Mouse (Mus musculus) hindbrain, postnatal 0 days (tissue): Measurements from ENCODE around the gene Chpf2. TPM values are rescaled to one million over a fixed set of nuclear protein-coding genes. Genes with fewer than 3 reads are reported as not detected.

Experiments used
- ATAC-seq: fragments of 200-750 bp; cut with Nextera tagmentation; 2 replicates; pipeline ENCODE4 v1.8.0; 2017; ENCODE audit warnings: mild to moderate bottlenecking, moderate TSS enrichment, moderate library complexity
- DNase-seq: peaks from one replicate; pipeline ENCODE4 v3.0.0-alpha.2; 2015; ENCODE audit warnings: low spot score
- H3K27ac ChIP-seq: fragments of 300-500 bp; sonication (generic); 2 replicates; pipeline ENCODE4 v1.5.1; 2014; ENCODE audit warnings: mild to moderate bottlenecking
- H3K27me3 ChIP-seq: fragments of 300-500 bp; sonication (generic); 2 replicates; pipeline ENCODE4 v1.6.1; 2014; ENCODE audit warnings: low read length, mixed read lengths; ENCODE audit not compliant: insufficient read depth
- H3K36me3 ChIP-seq: fragments of 300-500 bp; sonication (generic); 2 replicates; pipeline ENCODE4 v1.6.1; 2014; ENCODE audit warnings: low read length, mixed read lengths; ENCODE audit not compliant: insufficient read depth
- H3K4me1 ChIP-seq: fragments of 300-500 bp; sonication (generic); 2 replicates; pipeline ENCODE4 v1.6.1; 2014; ENCODE audit warnings: antibody characterized with exemption, low read length, mixed read lengths; ENCODE audit not compliant: insufficient read depth
- H3K4me2 ChIP-seq: fragments of 300-500 bp; sonication (generic); 2 replicates; pipeline ENCODE4 v1.6.1; 2014; ENCODE audit warnings: low read depth, mild to moderate bottlenecking, low read length, moderate library complexity, mixed read lengths
- H3K4me3 ChIP-seq: fragments of 300-500 bp; sonication (generic); 2 replicates; pipeline ENCODE4 v1.5.1; 2014; ENCODE audit warnings: low read length
- H3K9ac ChIP-seq: fragments of 300-500 bp; sonication (generic); replicated peaks from 2 replicates; pipeline ENCODE4 v1.6.1; 2014; ENCODE audit warnings: mild to moderate bottlenecking, low read length, moderate library complexity, mixed read lengths
- H3K9me3 ChIP-seq: fragments of 300-500 bp; sonication (generic); 2 replicates; pipeline ENCODE4 v1.6.1; 2016; ENCODE audit warnings: low read length, mixed read lengths
- CTCF ChIP-seq: IDR thresholded peaks from 2 replicates; pipeline ENCODE4 v1.5.1; 2016; ENCODE audit warnings: antibody characterized with exemption, control low read depth, low read depth
- WGBS: fragments of 180-500 bp; shearing (Covaris S2); extraction: QIAGEN DNeasy Blood & Tissue Kit; methylation state at CpG from one replicate; pipeline ENCODE4 v1.1.7; 2014; 5-methylcytosine and 5-hydroxymethylcytosine counted together
- polyA plus RNA-seq: library from polyadenylated mRNA; unstranded; fragments of >200 nt; fragmentation: Nextera tagmentation; extraction: Ambion mirVana; gene quantifications from 2 replicates; pipeline ENCODE4 v1.2.1, GENCODE M21; 2015
- total RNA-seq: library from RNA; depleted of rRNA; stranded (reverse); fragments of >200 nt; gene quantifications from 2 replicates; pipeline ENCODE4 v1.2.3, GENCODE M21; 2014; rRNA removed

Chpf2 gene
- total RNA-seq, result 38.3 and 46.2 TPM in 2 replicates
- polyA plus RNA-seq, result 25.0 and 26.9 TPM in 2 replicates

GRCm38 (mm10) chr5:24586547-24587199 is at the start of gene Chpf2:
TSS of gene Chpf2 (plus strand) at chr5:24586741.
- WGBS, result under 1% methylated on average over 42 of the region's 43 CpGs
- peak; percentile 89 for ATAC-seq
- peak; percentile 91 for DNase-seq
- peak; percentile 30; the same call in 1 of the 2 replicates for TF ChIP-seq CTCF
- Histone ChIP-seq H3K27me3 (no peaks in the 10 kb centered on the region), H3K4me2 (peak within 1 kb of the TSS; percentile 83), H3K4me1 (peaks cover 10% of the 10 kb centered on the region), H3K36me3 (peaks cover 6% of the 10 kb centered on the region), H3K4me3 (peak within 1 kb of the TSS; percentile 77), H3K9ac (peak within 1 kb of the TSS; percentile 76), H3K27ac (peak within 1 kb of the TSS; percentile 86), H3K9me3 (no peaks in the 10 kb centered on the region)

GRCm38 (mm10) chr5:24537618-24538017 is 48.9 kb upstream of the Chpf2 start:
- H3K9ac ChIP-seq, result no peak overlapping the region
- H3K27me3 ChIP-seq, result 0 out of 2 replicates have a peak, but pooled peaks cover 4% of the 10 kb centered on the region
- no peak overlapping the region for H3K4me2 ChIP-seq
- DNase-seq (no peak), ATAC-seq (0 out of 2 replicates have a peak, but pooled peaks have one; percentile 22)
- 55% methylated on average over 16 of the region's 16 CpGs for WGBS
- H3K9me3 ChIP-seq, result no peaks in the 10 kb centered on the region
- H3K36me3 ChIP-seq, result no peaks in the 10 kb centered on the region
- TF ChIP-seq CTCF, result no peak
- no peaks in the 10 kb centered on the region for H3K4me1 ChIP-seq
- no peak overlapping the region for H3K27ac ChIP-seq
- H3K4me3 ChIP-seq, result no peak overlapping the region

DNA sequence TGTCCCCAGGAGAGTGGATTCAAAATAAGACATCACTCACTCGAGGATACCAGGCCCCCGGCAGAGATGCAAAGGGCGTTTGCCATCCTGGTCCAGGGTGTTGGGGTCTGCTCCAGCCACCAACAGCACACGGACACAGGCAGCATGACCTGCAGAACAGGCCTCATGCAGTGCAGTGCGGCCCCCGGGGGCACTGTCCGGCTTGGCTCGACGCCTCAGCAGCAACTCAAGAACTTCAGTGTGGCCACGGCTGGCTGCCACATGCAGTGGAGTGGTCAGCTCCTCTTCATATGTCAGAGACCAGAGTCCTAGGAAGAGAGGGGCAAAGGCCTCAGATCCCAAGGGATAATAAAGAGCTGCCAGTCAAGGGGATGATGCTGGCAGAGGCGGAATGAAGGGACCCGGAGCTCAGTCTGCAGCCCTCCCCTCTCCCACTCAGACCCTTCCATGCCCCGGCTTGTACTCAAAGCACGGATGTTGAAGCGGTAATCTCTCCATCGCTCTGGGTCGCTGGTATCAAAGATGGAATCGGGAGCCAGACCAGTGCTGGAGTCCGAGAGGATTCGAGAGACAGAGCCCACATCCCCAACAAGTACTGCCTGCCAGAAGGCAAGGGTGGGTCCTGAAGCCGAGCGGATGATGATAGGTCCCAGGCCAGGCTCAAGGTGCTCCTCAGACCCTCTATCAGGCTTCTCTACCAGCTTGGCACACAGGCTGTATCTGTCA is 46.8 kb upstream of the Chpf2 start:
- H3K4me3 ChIP-seq, result no peak overlapping the region
- H3K36me3 ChIP-seq, result no peaks in the 10 kb centered on the region
- H3K4me2 ChIP-seq, result no peak overlapping the region
- no peaks in the 10 kb centered on the region for H3K4me1 ChIP-seq
- 0 out of 2 replicates have a peak, but pooled peaks cover 4% of the 10 kb centered on the region for H3K27me3 ChIP-seq
- 78% methylated on average over 22 of the region's 22 CpGs for WGBS
- no peak overlapping the region for H3K27ac ChIP-seq
- no peaks in the 10 kb centered on the region for H3K9me3 ChIP-seq
- no peak overlapping the region for H3K9ac ChIP-seq
- ATAC-seq (no peak), DNase-seq (no peak)
- no peak for TF ChIP-seq CTCF

DNA sequence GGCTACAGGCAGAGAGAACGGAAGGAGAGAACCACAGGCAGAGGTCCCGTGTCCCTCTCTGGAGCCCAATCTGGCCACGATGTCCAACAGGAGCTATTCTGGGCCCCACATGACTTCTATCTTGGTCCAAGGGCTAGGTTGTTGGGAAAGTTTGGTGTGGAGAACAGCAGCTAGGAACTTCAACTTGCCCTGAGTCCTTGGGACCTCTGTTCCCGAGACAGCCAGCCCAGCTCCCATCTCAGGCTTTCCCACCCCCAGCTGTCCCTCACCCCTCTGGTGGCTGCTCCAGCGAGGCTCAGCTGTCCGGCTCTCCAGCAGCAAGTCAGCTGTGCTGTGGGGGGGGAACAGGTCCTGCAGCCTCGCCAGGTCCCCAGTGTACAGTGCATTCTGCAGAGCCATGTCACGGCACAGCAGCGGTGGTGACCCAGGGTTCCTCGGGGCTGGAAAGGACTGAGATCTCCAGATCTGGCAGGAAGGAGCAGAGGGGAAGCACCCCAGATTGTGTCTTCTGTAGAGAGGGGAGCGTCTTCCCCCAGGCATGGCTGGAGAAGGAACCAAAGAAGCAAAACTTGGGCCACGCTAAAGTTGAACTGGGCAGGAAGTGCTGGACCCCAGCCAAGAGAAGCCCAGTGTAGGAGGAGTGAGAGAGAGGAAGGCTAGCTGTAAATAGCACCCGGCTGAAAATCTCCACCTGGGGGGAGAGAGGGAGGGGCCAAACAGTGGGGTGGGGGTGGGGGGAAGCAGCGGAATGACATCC is 46.0 kb upstream of the Chpf2 start, which contains the start of gene Asb10:
Asb10 (minus strand) TSS at position 592 of the 757 bp plus-strand sequence.
- no peaks in the 10 kb centered on the region for H3K36me3 ChIP-seq
- 46% methylated on average over 14 of the region's 14 CpGs for WGBS
- H3K27me3 ChIP-seq, result 0 out of 2 replicates have a peak, but pooled peaks cover 4% of the 10 kb centered on the region
- no peak within 1 kb of the TSS for H3K4me2 ChIP-seq
- no peak within 1 kb of the TSS for H3K4me3 ChIP-seq
- no peaks in the 10 kb centered on the region for H3K9me3 ChIP-seq
- no peak for TF ChIP-seq CTCF
- peak; percentile 28; the same call in 1 of the 2 replicates for ATAC-seq
- H3K4me1 ChIP-seq, result no peaks in the 10 kb centered on the region
- H3K9ac ChIP-seq, result no peak within 1 kb of the TSS
- no peak within 1 kb of the TSS for H3K27ac ChIP-seq
- DNase-seq, result no peak

GRCm38 (mm10) chr5:24541144-24541569 is 45.4 kb upstream of the Chpf2 start:
- TF ChIP-seq CTCF, result no peak
- Histone ChIP-seq H3K27ac (no peak overlapping the region), H3K27me3 (0 out of 2 replicates have a peak, but pooled peaks cover 4% of the 10 kb centered on the region), H3K4me3 (no peak overlapping the region), H3K9ac (no peak overlapping the region), H3K36me3 (no peaks in the 10 kb centered on the region), H3K9me3 (no peaks in the 10 kb centered on the region), H3K4me2 (no peak overlapping the region), H3K4me1 (no peaks in the 10 kb centered on the region)
- WGBS, result 48% methylated on average over 6 of the region's 6 CpGs
- no peak for ATAC-seq
- DNase-seq, result no peak

- Histone ChIP-seq H3K4me3 (no peak overlapping the region), H3K27ac (no peak overlapping the region), H3K27me3 (no peaks in the 10 kb centered on the region), H3K9me3 (no peaks in the 10 kb centered on the region), H3K4me1 (no peaks in the 10 kb centered on the region), H3K4me2 (no peak overlapping the region), H3K9ac (no peak overlapping the region), H3K36me3 (no peaks in the 10 kb centered on the region)
- DNase-seq (no peak), ATAC-seq (no peak)
- 77% methylated on average over 7 of the region's 7 CpGs for WGBS
- TF ChIP-seq CTCF, result no peak
These were observed 43.9 kb upstream of the Chpf2 start for GRCm38 (mm10) chr5:24542643-24543042.
